Mouse (Mus musculus) forebrain, embryonic 14.5 days (tissue): ENCODE data around the gene Olfr344. TPM values are rescaled to one million over a fixed set of nuclear protein-coding genes. Genes with fewer than 3 reads are reported as not detected.

Experiments used
- ATAC-seq: fragments of 200-750 bp; cut with Nextera tagmentation; 2 replicates; pipeline ENCODE4 v1.8.0; 2017; ENCODE audit warnings: mild to moderate bottlenecking, moderate library complexity
- DNase-seq: peaks from one replicate; pipeline ENCODE4 v3.0.0-alpha.2; 2015; ENCODE audit warnings: low spot score
- H3K27ac ChIP-seq: fragments of 300-500 bp; sonication (generic); 2 replicates; pipeline ENCODE4 v1.5.1; 2014; ENCODE audit warnings: low read depth, mild to moderate bottlenecking, control low read depth, low read length, moderate library complexity
- H3K27me3 ChIP-seq: fragments of 300-500 bp; sonication (generic); replicated peaks from 2 replicates; pipeline ENCODE4 v1.6.1; 2014; ENCODE audit warnings: low read length, control low read depth, mixed read lengths; ENCODE audit not compliant: control insufficient read depth, insufficient read depth
- H3K36me3 ChIP-seq: fragments of 300-500 bp; sonication (generic); 2 replicates; pipeline ENCODE4 v1.6.1; 2014; ENCODE audit warnings: low read length, control low read depth; ENCODE audit not compliant: control insufficient read depth, insufficient read depth
- H3K4me1 ChIP-seq: fragments of 300-500 bp; sonication (generic); 2 replicates; pipeline ENCODE4 v1.6.1; 2014; ENCODE audit warnings: antibody characterized with exemption, low read length, control low read depth; ENCODE audit not compliant: control insufficient read depth, insufficient read depth
- H3K4me2 ChIP-seq: fragments of 300-500 bp; sonication (generic); 2 replicates; pipeline ENCODE4 v1.6.1; 2014; ENCODE audit warnings: mild to moderate bottlenecking, control low read depth, low read length
- H3K4me3 ChIP-seq: fragments of 300-500 bp; sonication (generic); 2 replicates; pipeline ENCODE4 v1.5.1; 2014; ENCODE audit warnings: low read depth, low read length, control low read depth
- H3K9ac ChIP-seq: fragments of 300-500 bp; sonication (generic); 2 replicates; pipeline ENCODE4 v1.6.1; 2014; ENCODE audit warnings: mild to moderate bottlenecking, low read length, control low read depth, moderate library complexity
- H3K9me3 ChIP-seq: fragments of 300-500 bp; sonication (generic); replicated peaks from 2 replicates; pipeline ENCODE4 v1.6.1; 2016; ENCODE audit warnings: low read length, control low read depth, mixed read lengths; ENCODE audit not compliant: control insufficient read depth
- WGBS: fragments of 180-500 bp; shearing (Covaris S2); extraction: QIAGEN DNeasy Blood & Tissue Kit; methylation state at CpG from one replicate; pipeline ENCODE4 v1.1.7; 2014; 5-methylcytosine and 5-hydroxymethylcytosine counted together
- polyA plus RNA-seq: library from polyadenylated mRNA; unstranded; fragments of >200 nt; fragmentation: Nextera tagmentation; extraction: Ambion mirVana; gene quantifications from 2 replicates; pipeline ENCODE4 v1.2.1, GENCODE M21; 2014

Olfr344 gene
- polyA plus RNA-seq = not detected in 2 replicates

GRCm38 (mm10) chr2:36566362-36566761 lies at the start of gene Olfr344:
Olfr344 (plus strand) TSS chr2:36566662.
- Histone ChIP-seq H3K9me3 (peaks cover 10% of the 10 kb centered on the region; the same call in 1 of the 2 replicates), H3K4me3 (no peak within 1 kb of the TSS), H3K36me3 (no peaks in the 10 kb centered on the region), H3K4me2 (no peak within 1 kb of the TSS), H3K9ac (no peak within 1 kb of the TSS), H3K27ac (no peak within 1 kb of the TSS), H3K4me1 (no peaks in the 10 kb centered on the region), H3K27me3 (no peaks in the 10 kb centered on the region)
- DNase-seq (no peak), ATAC-seq (no peak)
- 84% methylated on average over 1 of the region's 1 CpGs for WGBS

DNA sequence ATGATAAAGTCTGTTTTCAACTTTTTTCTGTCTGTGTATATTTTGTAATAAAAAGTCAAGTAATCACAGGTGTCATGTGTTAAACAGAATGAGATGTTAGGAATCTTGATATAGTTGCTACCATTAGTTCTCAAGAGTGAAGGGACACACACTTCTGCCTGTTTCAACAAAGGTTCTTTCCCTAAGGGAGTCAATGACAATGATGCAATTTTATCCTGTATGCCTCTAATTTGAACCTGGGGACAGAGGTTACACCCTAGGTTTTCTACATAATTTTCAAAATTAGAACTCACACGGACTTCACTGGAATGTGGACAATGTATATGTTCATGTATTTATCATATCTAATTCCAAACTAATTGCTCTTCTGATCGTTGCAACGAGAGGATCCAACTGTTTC lies 41.8 kb upstream of the Olfr344 start, which contains the start of gene Olfr342:
Gene Olfr342 (plus strand): TSS at position 301 of the 400 bp plus-strand sequence.
- no peak within 1 kb of the TSS for H3K27ac ChIP-seq
- H3K4me1 ChIP-seq = no peaks in the 10 kb centered on the region
- DNase-seq (no peak), ATAC-seq (no peak)
- no peaks in the 10 kb centered on the region for H3K36me3 ChIP-seq
- 0 out of 2 replicates have a peak, but pooled peaks cover 2% of the 10 kb centered on the region for H3K9me3 ChIP-seq
- no peaks in the 10 kb centered on the region for H3K27me3 ChIP-seq
- 66% methylated on average over 3 of the region's 3 CpGs for WGBS
- no peak within 1 kb of the TSS for H3K4me3 ChIP-seq
- H3K9ac ChIP-seq = no peak within 1 kb of the TSS
- no peak within 1 kb of the TSS for H3K4me2 ChIP-seq

DNA sequence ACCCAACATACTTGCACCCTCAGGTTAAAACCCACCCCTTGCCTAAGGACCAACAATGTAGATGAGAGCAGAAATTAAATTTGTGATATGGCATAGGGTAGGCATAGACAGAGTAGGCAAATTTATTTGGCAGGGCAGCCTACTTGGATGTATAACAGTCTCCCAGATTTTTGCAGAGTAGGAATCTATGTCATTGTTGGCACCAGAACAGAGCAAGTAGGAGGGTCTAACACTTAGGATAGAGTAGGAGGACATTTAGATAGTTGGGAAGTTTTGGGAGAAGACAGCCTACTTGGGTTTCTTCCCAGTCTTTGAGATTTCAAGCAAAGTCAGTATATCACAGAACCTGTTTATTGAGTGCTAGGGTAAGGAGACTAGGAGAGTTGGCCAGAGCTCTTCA lies 1.3 kb upstream of the Olfr344 start:
- Histone ChIP-seq H3K36me3 (no peaks in the 10 kb centered on the region), H3K4me2 (no peak overlapping the region), H3K4me1 (no peaks in the 10 kb centered on the region), H3K9me3 (peaks cover 10% of the 10 kb centered on the region; the same call in 1 of the 2 replicates), H3K9ac (no peak overlapping the region), H3K27ac (no peak overlapping the region), H3K27me3 (no peaks in the 10 kb centered on the region), H3K4me3 (no peak overlapping the region)
- DNase-seq = no peak
- ATAC-seq = no peak

DNA sequence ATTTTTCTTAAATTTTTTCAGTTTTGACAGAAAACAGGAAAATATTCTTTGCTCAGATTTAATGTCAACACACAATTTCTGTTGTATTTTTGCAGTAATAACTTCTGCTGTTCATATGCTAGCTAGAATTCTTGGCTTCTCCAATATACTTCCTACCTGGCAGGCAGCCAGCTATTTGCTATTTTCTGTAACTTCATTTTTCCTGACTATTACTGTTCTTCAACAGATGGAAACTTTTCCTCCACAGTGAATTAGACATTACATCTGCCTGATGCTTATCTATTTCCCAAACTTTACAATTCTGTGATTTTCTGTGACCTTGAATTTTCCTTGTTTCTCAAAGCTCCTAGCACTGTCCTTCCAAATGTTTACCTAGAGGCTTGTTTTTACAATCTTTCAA lies 560 bp downstream of the Olfr344 start:
- Histone ChIP-seq H3K36me3 (no peaks in the 10 kb centered on the region), H3K4me1 (no peaks in the 10 kb centered on the region), H3K27me3 (no peaks in the 10 kb centered on the region), H3K4me3 (no peak overlapping the region), H3K27ac (no peak overlapping the region), H3K9ac (no peak overlapping the region), H3K4me2 (no peak overlapping the region), H3K9me3 (peaks cover 10% of the 10 kb centered on the region; the same call in 1 of the 2 replicates)
- no peak for DNase-seq
- ATAC-seq = no peak

- Histone ChIP-seq H3K4me3 (no peak overlapping the region), H3K9ac (no peak overlapping the region), H3K27me3 (no peaks in the 10 kb centered on the region), H3K27ac (no peak overlapping the region), H3K4me2 (no peak overlapping the region), H3K9me3 (peaks cover 10% of the 10 kb centered on the region; the same call in 1 of the 2 replicates), H3K36me3 (no peaks in the 10 kb centered on the region), H3K4me1 (no peaks in the 10 kb centered on the region)
- no peak for ATAC-seq
- DNase-seq = no peak
- WGBS = 93% methylated on average over 3 of the region's 3 CpGs
Observed at GRCm38 (mm10) chr2:36567845-36568244, 1.4 kb downstream of the Olfr344 start.

Other genes starting within 250 kb of the Olfr344 start
- not detected in 2 replicates for gene Olfr338, start 193.1 kb upstream of the Olfr344 start, polyA plus RNA-seq
- gene Olfr339, start 147.7 kb upstream of the Olfr344 start, polyA plus RNA-seq = not detected in 2 replicates
- not detected in 2 replicates for gene Olfr340, start 114.1 kb upstream of the Olfr344 start, polyA plus RNA-seq
- not detected in 2 replicates for gene Olfr341, start 84.2 kb upstream of the Olfr344 start, polyA plus RNA-seq
- not detected in 2 replicates for gene Olfr342, start 41.7 kb upstream of the Olfr344 start, polyA plus RNA-seq
- not detected in 2 replicates for gene Olfr345, start 73.4 kb downstream of the Olfr344 start, polyA plus RNA-seq
- gene Olfr346, start 119.1 kb downstream of the Olfr344 start, polyA plus RNA-seq = not detected in 2 replicates
- not detected in 2 replicates for gene Olfr347, start 165.2 kb downstream of the Olfr344 start, polyA plus RNA-seq
- not detected in 2 replicates for gene Olfr348, start 217.6 kb downstream of the Olfr344 start, polyA plus RNA-seq
- not detected in 2 replicates for gene Olfr50, start 223.9 kb downstream of the Olfr344 start, polyA plus RNA-seq